Mouse (Mus musculus) C2C12 (cell line): ENCODE data around the gene Pgam2. TPM values are rescaled to one million over a fixed set of nuclear protein-coding genes. Genes with fewer than 3 reads are reported as not detected.

Experiments
- H3K27me3 ChIP-seq: one replicate; pipeline ENCODE4 v1.6.1; 2011; ENCODE audit not compliant: control insufficient read depth, insufficient read depth, insufficient read length
- H3K36me3 ChIP-seq: one replicate; pipeline ENCODE4 v1.6.1; 2011; ENCODE audit not compliant: control insufficient read depth, insufficient read depth
- H3K4me3 ChIP-seq: one replicate; pipeline ENCODE4 v1.5.1; 2011; ENCODE audit warnings: mild to moderate bottlenecking, control low read depth; ENCODE audit not compliant: poor library complexity, insufficient read depth, severe bottlenecking
- H3K79me2 ChIP-seq: one replicate; pipeline ENCODE4 v1.6.1; 2011; ENCODE audit not compliant: control insufficient read depth, insufficient read depth
- H3K79me3 ChIP-seq: one replicate; pipeline ENCODE4 v1.6.1; 2011; ENCODE audit warnings: low read depth, control low read depth
- H3ac ChIP-seq: one replicate; pipeline ENCODE3; 2011; ENCODE audit warnings: low read depth; ENCODE audit not compliant: control insufficient read depth, insufficient read length
- CEBPB ChIP-seq: IDR thresholded peaks from one replicate; pipeline ENCODE4 v1.6.1; 2011; ENCODE audit warnings: low read depth, mild to moderate bottlenecking, control low read depth, moderate library complexity
- CTCF ChIP-seq: IDR thresholded peaks from one replicate; pipeline ENCODE4 v1.5.1; 2011; ENCODE audit not compliant: control insufficient read depth, insufficient read depth, insufficient read length
- FOSL1 ChIP-seq: IDR thresholded peaks from one replicate; pipeline ENCODE4 v1.8.0; 2011; ENCODE audit warnings: mild to moderate bottlenecking, low read length; ENCODE audit not compliant: poor library complexity, insufficient read depth, severe bottlenecking
- MAX ChIP-seq: IDR thresholded peaks from one replicate; pipeline ENCODE4 v1.6.1; 2011; ENCODE audit warnings: mild to moderate bottlenecking, control low read depth
- MYOD1 ChIP-seq: IDR thresholded peaks from one replicate; pipeline ENCODE4 v1.6.1; 2011; ENCODE audit warnings: low read depth; ENCODE audit not compliant: control insufficient read depth, insufficient read length
- MYOG ChIP-seq: IDR thresholded peaks from one replicate; pipeline ENCODE4 v1.6.1; 2011; ENCODE audit not compliant: control insufficient read depth, insufficient read length; ENCODE audit errors: extremely low read depth
- USF1 ChIP-seq: IDR thresholded peaks from one replicate; pipeline ENCODE4 v1.6.1; 2011; ENCODE audit warnings: low read depth, mild to moderate bottlenecking, control low read depth, moderate library complexity
- polyA plus RNA-seq: library from polyadenylated mRNA; unstranded; fragments of >200 nt; fragmentation: generic; extraction: Trizol; gene quantifications from one replicate; pipeline ENCODE4 v1.2.1, GENCODE M21; 2012; ENCODE audit warnings: missing spikeins

The Pgam2 gene
- polyA plus RNA-seq, 1 experiment: 3.3 TPM

- H3K4me3 ChIP-seq: no peak overlapping the region
- H3K79me3 ChIP-seq: no peaks in the 10 kb centered on the region
- H3ac ChIP-seq: no peak overlapping the region
- no peaks in the 10 kb centered on the region for H3K27me3 ChIP-seq
- TF ChIP-seq MYOD1: no peak
- no peak for TF ChIP-seq USF1
- peak; percentile 58 for TF ChIP-seq MAX
- TF ChIP-seq CTCF: no peak
- TF ChIP-seq MYOG: no peak
- TF ChIP-seq CEBPB: no peak
- TF ChIP-seq FOSL1: peak; percentile 53
- peaks cover 37% of the 10 kb centered on the region for H3K36me3 ChIP-seq
- no peaks in the 10 kb centered on the region for H3K79me2 ChIP-seq
Measured at GRCm38 (mm10) chr11:5835057-5835456, 31.5 kb upstream of the Pgam2 start.

DNA sequence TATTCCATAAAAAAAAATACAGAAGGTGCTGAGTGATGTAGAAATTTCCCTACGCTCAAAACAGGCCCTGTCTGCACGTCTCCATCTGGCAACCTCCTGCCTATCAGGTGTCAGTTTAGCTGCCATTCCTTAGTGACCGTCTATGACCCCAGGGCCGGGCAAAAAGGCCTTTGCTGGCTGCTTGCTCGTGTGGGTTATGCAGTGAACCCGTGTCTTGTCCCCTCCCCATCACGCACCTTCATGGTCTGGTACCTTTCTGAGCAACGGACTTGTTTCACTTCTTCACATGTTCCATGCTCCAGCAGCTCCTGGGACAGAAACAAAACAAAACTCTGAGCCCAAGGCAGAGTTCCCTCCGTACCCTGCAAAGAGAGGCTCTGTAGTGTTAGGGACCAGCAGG lies 31.0 kb upstream of the Pgam2 start:
- Histone ChIP-seq H3K79me3 (no peaks in the 10 kb centered on the region), H3K27me3 (no peaks in the 10 kb centered on the region), H3ac (no peak overlapping the region), H3K36me3 (peaks cover 37% of the 10 kb centered on the region), H3K79me2 (no peaks in the 10 kb centered on the region), H3K4me3 (no peak overlapping the region)
- TF ChIP-seq MAX (no peak), MYOG (no peak), CTCF (no peak), MYOD1 (no peak), CEBPB (no peak), USF1 (no peak), FOSL1 (no peak)

DNA sequence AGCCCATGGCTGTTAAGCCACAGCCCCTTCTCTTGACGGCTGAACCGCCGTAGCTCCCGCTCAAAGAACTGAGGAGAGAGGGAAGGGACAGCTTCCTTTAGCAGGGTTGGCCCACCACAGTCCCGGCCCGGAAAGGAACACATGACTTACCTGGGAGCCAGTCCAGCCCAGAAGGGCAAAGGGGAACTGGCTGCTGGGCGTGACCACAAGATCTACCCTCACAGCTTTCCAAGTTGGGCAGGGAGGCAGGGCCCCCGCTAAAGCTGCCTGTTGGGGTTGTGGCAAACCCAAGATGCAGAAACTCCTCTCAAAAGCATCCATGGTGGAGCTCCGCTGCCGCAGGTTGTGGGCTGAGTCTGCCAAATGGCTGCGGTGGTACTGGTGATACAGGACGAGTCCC lies 25.8 kb upstream of the Pgam2 start:
- H3K36me3 ChIP-seq: peaks cover 41% of the 10 kb centered on the region
- H3ac ChIP-seq: no peak overlapping the region
- TF ChIP-seq CTCF: no peak
- H3K27me3 ChIP-seq: no peaks in the 10 kb centered on the region
- no peak overlapping the region for H3K4me3 ChIP-seq
- no peaks in the 10 kb centered on the region for H3K79me3 ChIP-seq
- H3K79me2 ChIP-seq: no peaks in the 10 kb centered on the region

GRCm38 (mm10) chr11:5828509-5829191 lies 25.1 kb upstream of the Pgam2 start:
- no peak overlapping the region for H3K4me3 ChIP-seq
- H3K79me2 ChIP-seq: no peaks in the 10 kb centered on the region
- no peaks in the 10 kb centered on the region for H3K27me3 ChIP-seq
- H3K79me3 ChIP-seq: no peaks in the 10 kb centered on the region
- H3ac ChIP-seq: no peak overlapping the region
- TF ChIP-seq MYOD1: no peak
- H3K36me3 ChIP-seq: peaks cover 34% of the 10 kb centered on the region

GRCm38 (mm10) chr11:5827931-5828330 lies 24.4 kb upstream of the Pgam2 start:
- H3K36me3 ChIP-seq: peaks cover 30% of the 10 kb centered on the region
- no peaks in the 10 kb centered on the region for H3K79me2 ChIP-seq

DNA sequence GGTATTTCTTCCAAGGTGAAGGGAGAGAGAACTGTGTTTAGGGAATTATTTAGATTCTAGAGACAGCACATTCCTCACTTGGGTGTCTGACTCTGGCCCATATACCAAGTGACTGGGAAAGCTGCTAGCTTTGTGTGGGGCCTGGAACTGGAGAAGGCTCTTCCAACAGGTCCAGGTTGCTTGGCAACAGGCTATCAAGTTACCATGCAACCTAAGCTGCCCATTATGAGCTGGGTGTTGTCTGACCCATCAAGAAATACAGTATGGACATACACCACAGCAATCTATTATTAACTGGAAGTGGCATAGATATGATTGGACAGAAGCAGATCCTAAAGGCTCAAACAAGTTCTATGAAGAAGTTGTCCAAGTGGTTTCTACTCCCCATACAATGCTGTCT lies 21.9 kb upstream of the Pgam2 start:
- TF ChIP-seq FOSL1 (no peak), CEBPB (no peak), CTCF (no peak), USF1 (no peak), MAX (no peak), MYOG (no peak), MYOD1 (no peak)
- Histone ChIP-seq H3K4me3 (no peak overlapping the region), H3K27me3 (no peaks in the 10 kb centered on the region), H3K79me2 (no peaks in the 10 kb centered on the region), H3K79me3 (no peaks in the 10 kb centered on the region), H3K36me3 (peaks cover 8% of the 10 kb centered on the region), H3ac (no peak overlapping the region)

More at GRCm38 (mm10) chr11:5827931-5828330, 24.4 kb upstream of the Pgam2 start:
- H3K27me3 ChIP-seq: no peaks in the 10 kb centered on the region
- no peaks in the 10 kb centered on the region for H3K79me3 ChIP-seq
- no peak for TF ChIP-seq MAX
- no peak for TF ChIP-seq CEBPB
- TF ChIP-seq FOSL1: no peak
- no peak for TF ChIP-seq MYOD1
- no peak for TF ChIP-seq MYOG
- TF ChIP-seq USF1: no peak
- no peak for TF ChIP-seq CTCF
- H3K4me3 ChIP-seq: no peak overlapping the region
- H3ac ChIP-seq: no peak overlapping the region
